Mouse (Mus musculus) spleen, adult 2 months (tissue): ENCODE data around the gene Cdh26. TPM values are rescaled to one million over a fixed set of nuclear protein-coding genes. Genes with fewer than 3 reads are reported as not detected.

Source experiments
- DNase-seq, 2 experiments: peaks; one replicate each; pipeline versions ENCODE4 v3.0.0 to v3.0.0-alpha.2; 2012 to 2021; ENCODE audit warnings: low spot score in 2 of 2, low read depth in 1 of 2
- H3K27ac ChIP-seq: fragments of 200-500 bp; 2 replicates; pipeline ENCODE4 v1.5.1; 2012; ENCODE audit warnings: low read length, inconsistent platforms; ENCODE audit not compliant: insufficient read depth
- H3K27me3 ChIP-seq: fragments of 200-500 bp; 2 replicates; pipeline ENCODE4 v1.6.1; 2012; ENCODE audit warnings: mild to moderate bottlenecking, moderate library complexity, low read length, inconsistent platforms; ENCODE audit not compliant: control insufficient read depth, insufficient read depth
- H3K36me3 ChIP-seq: fragments of 200-500 bp; 2 replicates; pipeline ENCODE4 v1.6.1; 2012; ENCODE audit warnings: mild to moderate bottlenecking, low read length, inconsistent platforms; ENCODE audit not compliant: control insufficient read depth, insufficient read depth
- H3K4me1 ChIP-seq: fragments of 200-500 bp; 2 replicates; pipeline ENCODE4 v1.6.1; 2011; ENCODE audit warnings: inconsistent platforms; ENCODE audit not compliant: control insufficient read depth, insufficient read depth, insufficient read length
- H3K4me3 ChIP-seq: fragments of 200-500 bp; 2 replicates; pipeline ENCODE4 v1.5.1; 2011; ENCODE audit warnings: mild to moderate bottlenecking, inconsistent platforms; ENCODE audit not compliant: insufficient read depth, insufficient read length; ENCODE audit errors: extremely low read depth
- CTCF ChIP-seq: fragments of 200-500 bp; IDR thresholded peaks from 2 replicates; pipeline ENCODE4 v1.5.1; 2011; ENCODE audit warnings: mild to moderate bottlenecking, inconsistent platforms; ENCODE audit not compliant: insufficient read depth, insufficient read length, insufficient replicate concordance; ENCODE audit errors: extremely low read depth
- POLR2A ChIP-seq: fragments of 200-500 bp; IDR thresholded peaks from 2 replicates; pipeline ENCODE4 v1.6.1; 2011; ENCODE audit warnings: low read depth, low read length, inconsistent platforms
- WGBS: fragments of 180-500 bp; shearing (Covaris S2); methylation state at CpG from one replicate; pipeline ENCODE4 v1.1.7; 2018; 5-methylcytosine and 5-hydroxymethylcytosine counted together
- polyA plus RNA-seq: library from polyadenylated mRNA; depleted of rRNA; stranded (reverse); fragments of >200 nt; gene quantifications from 2 replicates; pipeline ENCODE4 v1.2.3, GENCODE M21; 2012

The Cdh26 gene
- polyA plus RNA-seq, 1 experiment, result not detected

GRCm38 (mm10) chr2:178414261-178415149, 15.8 kb upstream of the Cdh26 start, which contains the start of the genes Ppp1r3d and Fam217b:
Gene Ppp1r3d (minus strand): TSS chr2:178414472.
Gene Fam217b (plus strand): TSS chr2:178414524.
- Histone ChIP-seq H3K27ac (no peak within 1 kb of the TSS; the same call in 1 of the 2 replicates), H3K36me3 (no peaks in the 10 kb centered on the region), H3K27me3 (peaks cover 2% of the 10 kb centered on the region; the same call in 1 of the 2 replicates), H3K4me1 (no peaks in the 10 kb centered on the region), H3K4me3 (peak within 1 kb of the TSS; percentile 57)
- DNase-seq, result no peak
- TF ChIP-seq POLR2A (no peak), CTCF (no peak)
- WGBS, result under 1% methylated on average over 62 of the region's 74 CpGs

- TF ChIP-seq CTCF (no peak), POLR2A (no peak)
- WGBS, result 40% methylated on average over 3 of the region's 3 CpGs
These were observed 15.2 kb upstream of the Cdh26 start for GRCm38 (mm10) chr2:178415150-178415448.

GRCm38 (mm10) chr2:178416427-178416826, 13.9 kb upstream of the Cdh26 start:
- 42% methylated on average over 13 of the region's 13 CpGs for WGBS
- Histone ChIP-seq H3K36me3 (no peaks in the 10 kb centered on the region), H3K4me3 (no peak overlapping the region), H3K27me3 (peaks cover 2% of the 10 kb centered on the region; the same call in 1 of the 2 replicates), H3K27ac (no peak overlapping the region), H3K4me1 (no peaks in the 10 kb centered on the region)
- no peak for DNase-seq
- TF ChIP-seq CTCF (no peak), POLR2A (no peak)

More at GRCm38 (mm10) chr2:178415150-178415448, 15.2 kb upstream of the Cdh26 start:
- H3K4me3 ChIP-seq, result no peak overlapping the region
- no peaks in the 10 kb centered on the region for H3K4me1 ChIP-seq
- H3K36me3 ChIP-seq, result no peaks in the 10 kb centered on the region
- DNase-seq, result no peak
- no peak overlapping the region for H3K27ac ChIP-seq
- H3K27me3 ChIP-seq, result peaks cover 2% of the 10 kb centered on the region; the same call in 1 of the 2 replicates

- Histone ChIP-seq H3K27ac (no peak overlapping the region), H3K36me3 (no peaks in the 10 kb centered on the region), H3K4me3 (no peak overlapping the region), H3K27me3 (peaks cover 2% of the 10 kb centered on the region; the same call in 1 of the 2 replicates), H3K4me1 (no peaks in the 10 kb centered on the region)
- 62% methylated on average over 4 of the region's 4 CpGs for WGBS
- TF ChIP-seq POLR2A (no peak), CTCF (no peak)
- no peak for DNase-seq
These were observed 13.4 kb upstream of the Cdh26 start for GRCm38 (mm10) chr2:178416970-178417369.

DNA sequence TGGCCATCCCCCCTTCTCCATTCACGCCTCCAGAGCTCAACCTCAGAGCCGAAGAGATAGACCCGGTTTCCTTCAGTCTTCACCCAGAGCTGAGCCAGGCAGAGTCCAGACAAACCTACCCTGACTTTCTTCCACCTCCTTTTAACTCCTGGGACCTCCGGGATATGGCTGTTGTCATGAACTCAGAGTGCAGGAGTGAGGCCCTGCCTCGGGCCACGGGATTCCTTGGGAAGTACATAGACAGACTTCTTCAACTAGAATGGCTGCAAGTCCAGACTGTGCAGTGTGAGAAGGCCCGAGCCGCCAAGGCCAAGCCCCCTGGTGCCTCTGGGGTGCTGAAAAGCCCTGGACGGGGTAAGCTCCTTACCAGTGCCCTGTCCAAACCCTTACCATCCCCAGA, 9.8 kb upstream of the Cdh26 start:
- H3K4me1 ChIP-seq, result no peaks in the 10 kb centered on the region
- no peak for TF ChIP-seq POLR2A
- no peak for TF ChIP-seq CTCF
- H3K36me3 ChIP-seq, result no peaks in the 10 kb centered on the region
- H3K4me3 ChIP-seq, result no peak overlapping the region
- no peak overlapping the region for H3K27ac ChIP-seq
- no peak for DNase-seq
- 88% methylated on average over 9 of the region's 9 CpGs for whole genome bisulfite sequencing
- no peaks in the 10 kb centered on the region for H3K27me3 ChIP-seq

GRCm38 (mm10) chr2:178421603-178422002, 8.7 kb upstream of the Cdh26 start:
- H3K27ac ChIP-seq, result no peak overlapping the region
- WGBS, result 91% methylated on average over 6 of the region's 6 CpGs
- no peak overlapping the region for H3K4me3 ChIP-seq
- H3K27me3 ChIP-seq, result no peaks in the 10 kb centered on the region
- no peak for DNase-seq
- TF ChIP-seq CTCF (no peak), POLR2A (no peak)
- H3K4me1 ChIP-seq, result no peaks in the 10 kb centered on the region
- no peaks in the 10 kb centered on the region for H3K36me3 ChIP-seq

- H3K27ac ChIP-seq, result no peak overlapping the region
- whole genome bisulfite sequencing, result 63% methylated on average over 3 of the region's 3 CpGs
- TF ChIP-seq POLR2A, result no peak
- no peak for TF ChIP-seq CTCF
- no peaks in the 10 kb centered on the region for H3K36me3 ChIP-seq
- H3K4me3 ChIP-seq, result no peak overlapping the region
- no peaks in the 10 kb centered on the region for H3K27me3 ChIP-seq
- H3K4me1 ChIP-seq, result no peaks in the 10 kb centered on the region
- DNase-seq, result no peak
These were observed 8.1 kb upstream of the Cdh26 start for GRCm38 (mm10) chr2:178422186-178422585.
